Mouse (Mus musculus): ENCODE results near the gene Sugct. TPM values are rescaled to one million over a fixed set of nuclear protein-coding genes. Genes with fewer than 3 reads are reported as not detected.

The Sugct gene
- polyA plus RNA-seq, 1 experiment from 2014 or later: 5.1 TPM

DNA sequence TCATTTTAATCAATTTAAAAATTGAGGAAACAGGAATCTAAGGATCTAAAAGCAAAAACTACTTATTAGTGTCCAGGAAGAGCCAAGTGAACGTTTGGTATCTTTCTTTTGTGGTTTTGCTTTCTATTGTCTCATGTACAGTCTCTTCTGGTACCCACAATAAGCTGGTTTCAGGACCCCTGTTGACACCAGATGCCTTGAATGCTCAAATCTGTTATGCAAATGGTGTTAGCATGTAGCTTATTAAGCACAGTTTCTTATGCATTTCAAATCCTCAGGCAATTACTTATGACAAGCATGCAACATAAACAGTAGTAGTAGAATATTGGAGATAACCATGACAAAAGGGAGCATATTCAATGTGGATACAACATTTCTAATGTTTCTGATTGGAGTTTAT lies 407.0 kb downstream of the Sugct start:
- no peak for ATAC-seq (ENCODE audit: extremely low read depth, insufficient number of reproducible peaks, low FRiP score, low TSS enrichment)
- Histone ChIP-seq H3K4me3 (no peak overlapping the region), H3K9me3 (no peaks in the 10 kb centered on the region), H3K4me2 (no peak overlapping the region), H3K27ac (replicated peaks) (no peak overlapping the region), H3K27me3 (replicated peaks) (no peaks in the 10 kb centered on the region), H3K9ac (no peak overlapping the region), H3K36me3 (no peaks in the 10 kb centered on the region), H3K4me1 (peaks cover 20% of the 10 kb centered on the region)
- WGBS: 45% methylated on average over 1 of the region's 1 CpGs

DNA sequence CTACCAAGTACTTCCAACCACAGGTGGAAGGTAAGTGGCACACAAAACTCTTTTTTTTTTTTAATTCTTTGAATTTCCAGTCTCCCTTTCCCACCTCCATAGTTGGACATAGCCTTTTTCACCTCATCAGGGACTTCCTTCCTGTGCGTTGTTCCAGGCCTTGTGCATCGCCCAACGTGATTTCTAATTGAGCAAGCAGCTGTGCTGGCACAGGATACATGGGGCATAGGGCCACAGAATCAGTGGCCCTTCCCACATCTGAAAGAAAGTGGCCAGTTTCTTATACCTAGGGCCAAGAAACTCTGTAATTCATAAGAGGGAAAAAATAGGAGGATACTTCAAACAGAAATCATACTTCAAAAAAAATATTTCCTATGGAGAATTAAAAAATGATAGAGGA lies 449.4 kb downstream of the Sugct start:
- H3K4me1 ChIP-seq: no peaks in the 10 kb centered on the region
- no peak overlapping the region for H3K4me3 ChIP-seq
- H3K36me3 ChIP-seq: no peaks in the 10 kb centered on the region
- no peak for ATAC-seq (ENCODE audit: extremely low read depth, insufficient number of reproducible peaks, low FRiP score, low TSS enrichment)
- no peak overlapping the region for H3K9ac ChIP-seq
- WGBS: 77% methylated on average over 3 of the region's 3 CpGs
- H3K27ac ChIP-seq (replicated peaks): no peak overlapping the region
- no peaks in the 10 kb centered on the region for H3K27me3 ChIP-seq (replicated peaks)
- H3K9me3 ChIP-seq: no peaks in the 10 kb centered on the region
- H3K4me2 ChIP-seq: no peak overlapping the region

DNA sequence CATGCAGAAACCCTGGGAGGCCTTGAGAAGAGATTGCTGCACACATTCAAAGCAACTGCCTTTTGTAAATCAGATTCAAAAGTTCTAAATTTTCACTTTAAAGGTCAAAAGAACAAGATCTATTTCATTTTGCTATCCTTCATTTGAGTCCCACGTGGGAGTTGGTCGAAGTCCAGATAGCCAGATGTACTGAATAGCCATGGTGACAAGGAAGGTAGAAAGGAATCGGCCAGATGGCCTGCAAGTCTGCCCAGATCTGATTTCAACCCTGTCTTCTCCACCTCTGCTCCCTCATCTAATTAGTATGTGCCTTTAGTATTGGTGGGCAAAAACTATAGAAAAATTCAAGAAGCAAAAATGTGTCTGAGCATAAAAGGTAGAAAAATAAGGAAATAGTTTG lies 478.8 kb downstream of the Sugct start:
- Histone ChIP-seq H3K9ac (no peak overlapping the region), H3K36me3 (no peaks in the 10 kb centered on the region), H3K27me3 (replicated peaks) (no peaks in the 10 kb centered on the region), H3K27ac (replicated peaks) (no peak overlapping the region), H3K9me3 (no peaks in the 10 kb centered on the region), H3K4me1 (no peaks in the 10 kb centered on the region), H3K4me3 (no peak overlapping the region), H3K4me2 (no peak overlapping the region)
- 49% methylated on average over 3 of the region's 3 CpGs for WGBS
- no peak for ATAC-seq (ENCODE audit: extremely low read depth, insufficient number of reproducible peaks, low FRiP score, low TSS enrichment)

DNA sequence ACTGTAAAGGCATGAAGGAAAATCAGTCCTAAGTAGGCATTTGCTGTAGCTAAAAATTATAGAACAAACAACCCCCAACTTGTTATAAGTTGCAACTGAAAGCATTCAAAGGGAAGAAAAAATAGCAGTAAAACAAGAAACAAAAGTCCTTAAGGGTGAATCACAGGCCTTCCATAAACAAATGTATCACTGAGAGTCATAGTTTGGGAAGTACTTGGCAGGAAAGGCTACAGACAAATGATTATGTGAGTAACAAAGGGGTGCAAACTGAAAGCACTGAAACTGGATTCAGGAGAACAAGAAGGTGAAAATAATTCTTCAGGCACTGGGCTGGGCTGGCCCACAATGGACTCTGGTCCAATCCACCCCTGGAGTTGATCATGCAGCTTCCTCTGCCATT lies 482.7 kb downstream of the Sugct start:
- H3K36me3 ChIP-seq: no peaks in the 10 kb centered on the region
- no peaks in the 10 kb centered on the region for H3K9me3 ChIP-seq
- no peaks in the 10 kb centered on the region for H3K27me3 ChIP-seq (replicated peaks)
- no peak overlapping the region for H3K9ac ChIP-seq
- H3K4me3 ChIP-seq: no peak overlapping the region
- H3K4me2 ChIP-seq: no peak overlapping the region
- H3K27ac ChIP-seq (replicated peaks): no peak overlapping the region
- no peaks in the 10 kb centered on the region for H3K4me1 ChIP-seq
- no peak for ATAC-seq (ENCODE audit: extremely low read depth, insufficient number of reproducible peaks, low FRiP score, low TSS enrichment)

DNA sequence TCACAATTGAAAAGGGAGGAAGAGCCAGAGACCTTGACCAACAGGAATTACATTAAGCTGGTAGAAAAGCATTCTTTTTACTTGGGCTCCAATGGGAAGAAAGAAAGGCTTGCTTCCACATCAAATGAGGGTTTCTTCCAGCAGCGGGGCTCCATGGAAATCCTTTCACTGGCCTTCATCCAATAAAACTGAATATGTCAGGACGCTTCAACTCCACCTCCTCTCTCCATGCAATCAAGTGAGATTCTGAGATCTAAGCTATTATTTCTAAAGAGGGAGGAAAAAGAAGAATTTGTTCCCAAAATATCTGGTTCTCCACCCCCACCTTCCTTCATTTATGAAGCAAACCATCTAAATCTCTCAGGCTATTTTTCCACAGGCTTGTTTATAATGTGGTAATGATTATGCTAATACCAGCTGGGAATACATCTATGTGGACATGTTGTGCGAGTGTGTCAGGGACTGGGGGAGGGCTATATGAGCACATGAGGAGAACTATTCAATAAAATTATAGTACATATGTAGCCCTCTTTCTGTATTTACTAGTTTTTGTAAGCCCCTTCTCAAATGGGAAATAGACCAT lies 505.1 kb downstream of the Sugct start:
- WGBS: 60% methylated on average over 3 of the region's 3 CpGs

DNA sequence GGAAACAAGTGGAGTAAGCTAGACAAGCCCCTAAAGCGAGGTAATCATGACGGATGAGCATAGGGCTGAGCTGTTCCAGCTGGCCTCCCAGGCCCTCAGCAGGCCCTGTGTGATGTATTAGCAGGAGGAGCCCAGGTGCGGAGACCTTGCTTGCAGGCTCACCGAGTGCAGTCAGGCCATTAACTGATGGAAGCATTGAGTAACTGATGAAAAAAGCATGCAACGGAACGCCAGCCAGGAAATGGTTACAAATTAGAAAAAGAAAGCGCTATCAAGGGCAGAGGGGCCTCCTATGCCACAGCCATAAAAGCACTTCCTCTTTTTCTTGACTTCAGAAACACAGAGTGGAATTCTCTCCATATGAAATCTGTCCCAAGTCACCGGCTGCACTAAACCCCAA lies 510.1 kb downstream of the Sugct start:
- Histone ChIP-seq H3K4me1 (peaks cover 11% of the 10 kb centered on the region), H3K4me3 (no peak overlapping the region), H3K36me3 (no peaks in the 10 kb centered on the region), H3K27ac (replicated peaks) (no peak overlapping the region), H3K27me3 (replicated peaks) (no peaks in the 10 kb centered on the region), H3K4me2 (peak overlapping the region; percentile 19; the same call in 1 of the 2 replicates), H3K9me3 (no peaks in the 10 kb centered on the region), H3K9ac (no peak overlapping the region)
- 43% methylated on average over 8 of the region's 8 CpGs for WGBS
- ATAC-seq (ENCODE audit: extremely low read depth, insufficient number of reproducible peaks, low FRiP score, low TSS enrichment): no peak

More for the DNA sequence above, 505.1 kb downstream of the Sugct start:
- no peaks in the 10 kb centered on the region for H3K36me3 ChIP-seq
- H3K4me1 ChIP-seq: peaks cover 7% of the 10 kb centered on the region
- no peaks in the 10 kb centered on the region for H3K27me3 ChIP-seq (replicated peaks)
- H3K4me3 ChIP-seq: no peak overlapping the region
- no peak overlapping the region for H3K4me2 ChIP-seq
- no peaks in the 10 kb centered on the region for H3K9me3 ChIP-seq
- H3K27ac ChIP-seq (replicated peaks): no peak overlapping the region
- no peak overlapping the region for H3K9ac ChIP-seq
- ATAC-seq (ENCODE audit: extremely low read depth, insufficient number of reproducible peaks, low FRiP score, low TSS enrichment): no peak

DNA sequence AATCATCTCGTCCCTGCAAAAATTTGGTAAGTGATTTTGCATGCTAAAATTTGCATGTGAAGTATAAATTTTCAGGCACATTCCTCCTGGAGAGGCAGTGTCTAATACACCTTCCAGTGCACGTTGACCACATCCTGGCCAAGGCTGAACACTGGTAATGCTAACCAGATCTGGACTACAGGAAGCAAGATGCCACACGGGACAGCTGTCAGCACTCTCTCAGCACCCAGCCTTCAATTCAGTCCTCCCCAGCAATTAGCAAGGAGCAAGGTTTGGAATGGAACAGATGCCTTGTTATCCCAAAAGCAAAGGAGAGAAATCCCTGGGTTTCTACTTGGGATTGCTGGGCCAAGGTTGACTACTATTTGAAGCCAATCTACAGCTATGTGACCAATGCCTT lies 529.4 kb downstream of the Sugct start:
- Histone ChIP-seq H3K9ac (no peak overlapping the region), H3K27me3 (replicated peaks) (no peaks in the 10 kb centered on the region), H3K36me3 (no peaks in the 10 kb centered on the region), H3K4me3 (no peak overlapping the region), H3K9me3 (no peaks in the 10 kb centered on the region), H3K27ac (replicated peaks) (no peak overlapping the region), H3K4me1 (no peaks in the 10 kb centered on the region), H3K4me2 (no peak overlapping the region)
- WGBS: 25% methylated on average over 3 of the region's 3 CpGs
- no peak for ATAC-seq (ENCODE audit: extremely low read depth, insufficient number of reproducible peaks, low FRiP score, low TSS enrichment)

DNA sequence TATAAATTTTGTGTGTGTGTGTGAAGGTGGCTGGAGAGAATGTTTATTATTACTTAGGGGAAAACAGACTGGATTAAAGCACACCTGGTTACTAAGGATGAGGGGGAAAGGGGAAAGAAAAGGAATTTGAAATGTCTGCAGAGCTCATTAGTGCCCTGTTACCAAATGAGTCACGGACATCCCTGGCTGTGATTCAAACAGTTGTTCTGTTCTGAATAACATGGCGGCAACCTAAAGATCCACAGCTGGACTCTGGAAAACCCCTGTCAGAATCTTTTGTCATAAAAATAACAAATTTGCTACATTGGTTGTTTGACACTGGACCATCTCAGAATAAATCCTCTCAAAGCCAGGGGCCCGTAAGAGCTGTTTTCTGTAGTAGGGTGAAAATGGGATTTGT lies 530.6 kb downstream of the Sugct start:
- no peaks in the 10 kb centered on the region for H3K36me3 ChIP-seq
- ATAC-seq (ENCODE audit: extremely low read depth, insufficient number of reproducible peaks, low FRiP score, low TSS enrichment): no peak
- 76% methylated on average over 3 of the region's 3 CpGs for WGBS
- no peaks in the 10 kb centered on the region for H3K27me3 ChIP-seq (replicated peaks)
- H3K4me2 ChIP-seq: no peak overlapping the region
- H3K9me3 ChIP-seq: no peaks in the 10 kb centered on the region
- no peak overlapping the region for H3K4me3 ChIP-seq
- H3K4me1 ChIP-seq: no peaks in the 10 kb centered on the region
- H3K9ac ChIP-seq: no peak overlapping the region
- H3K27ac ChIP-seq (replicated peaks): no peak overlapping the region

DNA sequence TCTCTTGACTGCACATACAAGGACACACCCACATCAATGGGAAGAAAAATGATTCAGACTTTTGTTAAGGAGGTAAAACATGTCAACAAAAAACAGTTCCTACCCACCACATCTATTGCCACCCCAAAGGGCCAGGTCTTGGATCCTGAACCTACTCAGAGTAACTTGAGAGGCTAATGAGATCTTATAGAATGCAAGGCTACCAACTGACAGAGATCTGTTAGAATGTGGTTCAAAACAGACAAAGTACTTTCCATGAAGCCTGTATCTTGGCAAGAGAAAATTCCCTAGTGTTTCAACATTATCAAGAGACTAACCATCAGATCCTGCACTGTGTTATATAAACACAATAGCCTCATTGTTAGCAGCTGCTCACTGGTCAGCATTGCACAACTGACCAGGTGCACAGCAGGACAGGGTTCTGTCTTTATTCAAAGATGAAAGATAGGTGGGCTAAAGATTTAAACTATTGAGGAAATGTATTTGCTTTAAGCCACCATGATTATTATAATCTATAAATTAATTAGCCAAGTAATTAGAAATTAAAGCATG lies 548.8 kb downstream of the Sugct start:
- no peak overlapping the region for H3K4me3 ChIP-seq
- H3K27ac ChIP-seq (replicated peaks): no peak overlapping the region
- no peaks in the 10 kb centered on the region for H3K27me3 ChIP-seq (replicated peaks)
- H3K36me3 ChIP-seq: no peaks in the 10 kb centered on the region
- H3K4me1 ChIP-seq: no peaks in the 10 kb centered on the region
- H3K4me2 ChIP-seq: no peak overlapping the region
- H3K9me3 ChIP-seq: no peaks in the 10 kb centered on the region
- no peak overlapping the region for H3K9ac ChIP-seq
- ATAC-seq (ENCODE audit: extremely low read depth, insufficient number of reproducible peaks, low FRiP score, low TSS enrichment): no peak

DNA sequence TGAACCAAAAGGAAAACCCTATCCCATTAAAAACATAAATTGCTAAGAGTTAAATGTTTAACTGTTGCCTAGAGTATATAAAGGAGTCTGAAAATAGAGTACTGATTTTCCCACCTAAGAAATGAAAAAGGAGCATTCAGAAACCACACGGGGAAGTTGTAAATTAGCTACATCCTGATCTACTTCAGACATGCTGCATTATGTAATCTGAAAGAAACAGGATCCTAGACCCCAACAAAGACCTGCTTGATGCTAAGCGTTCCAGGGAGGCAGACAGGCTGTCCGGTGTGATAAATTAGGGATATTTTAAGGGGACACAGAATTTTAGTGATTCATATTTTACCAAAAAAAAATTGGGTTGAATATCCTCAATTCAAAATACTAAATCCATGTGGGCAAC lies 579.3 kb downstream of the Sugct start:
- 55% methylated on average over 3 of the region's 3 CpGs for WGBS
- H3K4me2 ChIP-seq: no peak overlapping the region
- no peak overlapping the region for H3K27ac ChIP-seq (replicated peaks)
- H3K9ac ChIP-seq: no peak overlapping the region
- no peaks in the 10 kb centered on the region for H3K27me3 ChIP-seq (replicated peaks)
- no peak for ATAC-seq (ENCODE audit: extremely low read depth, insufficient number of reproducible peaks, low FRiP score, low TSS enrichment)
- no peak overlapping the region for H3K4me3 ChIP-seq
- no peaks in the 10 kb centered on the region for H3K36me3 ChIP-seq
- no peaks in the 10 kb centered on the region for H3K4me1 ChIP-seq
- no peaks in the 10 kb centered on the region for H3K9me3 ChIP-seq

DNA sequence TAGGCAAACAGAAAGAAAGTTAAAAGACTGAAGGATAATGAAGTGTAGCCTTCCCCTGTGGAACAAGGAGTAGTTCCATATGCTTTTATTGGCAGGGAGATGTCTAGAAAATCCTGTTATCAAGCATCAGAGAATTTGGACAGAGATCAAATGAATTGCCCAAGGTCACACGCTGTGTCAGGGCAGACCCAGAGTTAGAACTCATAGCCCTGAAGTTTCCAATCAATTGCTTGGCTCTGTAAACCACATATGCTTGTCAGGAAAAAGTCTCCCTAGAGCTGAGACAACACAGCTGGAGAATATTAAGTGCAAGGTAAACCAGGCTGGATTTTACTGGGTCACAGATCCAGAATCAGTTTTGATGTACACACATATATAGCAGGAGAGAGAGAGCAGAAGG lies 593.0 kb downstream of the Sugct start:
- H3K27ac ChIP-seq (replicated peaks): no peak overlapping the region
- 64% methylated on average over 1 of the region's 1 CpGs for WGBS
- H3K36me3 ChIP-seq: no peaks in the 10 kb centered on the region
- H3K4me1 ChIP-seq: no peaks in the 10 kb centered on the region
- no peak for ATAC-seq (ENCODE audit: extremely low read depth, insufficient number of reproducible peaks, low FRiP score, low TSS enrichment)
- H3K27me3 ChIP-seq (replicated peaks): no peaks in the 10 kb centered on the region
- H3K9me3 ChIP-seq: no peaks in the 10 kb centered on the region
- H3K4me3 ChIP-seq: no peak overlapping the region
- no peak overlapping the region for H3K9ac ChIP-seq
- no peak overlapping the region for H3K4me2 ChIP-seq

DNA sequence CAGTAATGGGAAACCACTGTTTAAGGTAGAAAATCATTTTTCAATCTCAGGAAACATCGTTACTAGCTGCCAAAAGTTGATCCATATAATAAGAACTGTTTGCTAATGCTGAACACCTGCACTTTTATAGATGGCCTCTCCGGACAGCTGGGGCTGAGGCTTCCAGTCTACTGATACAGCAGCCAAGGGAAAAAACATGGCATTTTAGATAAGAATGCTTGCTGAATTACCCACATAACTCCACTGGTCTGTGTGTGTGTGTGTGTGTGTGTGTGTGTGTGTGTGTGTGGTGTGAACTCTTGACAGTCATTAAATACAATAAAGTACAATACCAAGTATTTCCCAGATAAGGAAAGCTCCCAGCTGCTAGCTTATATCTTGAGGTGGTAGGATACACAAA lies 608.8 kb downstream of the Sugct start:
- 45% methylated on average over 2 of the region's 2 CpGs for WGBS
- no peak for ATAC-seq (ENCODE audit: extremely low read depth, insufficient number of reproducible peaks, low FRiP score, low TSS enrichment)
- no peak overlapping the region for H3K27ac ChIP-seq (replicated peaks)
- no peak overlapping the region for H3K4me2 ChIP-seq
- no peak overlapping the region for H3K4me3 ChIP-seq
- H3K4me1 ChIP-seq: peaks cover 15% of the 10 kb centered on the region
- no peak overlapping the region for H3K9ac ChIP-seq
- no peaks in the 10 kb centered on the region for H3K27me3 ChIP-seq (replicated peaks)
- no peaks in the 10 kb centered on the region for H3K9me3 ChIP-seq
- no peaks in the 10 kb centered on the region for H3K36me3 ChIP-seq
